Mouse (Mus musculus) brain, embryonic 18.5 days (tissue): Measurements from ENCODE around the gene Pde9a.
"Not testable (repeated sequence)": the region's sequence is repeated elsewhere in the genome, so short reads cannot be mapped to it uniquely, and the experiment has no call there.

Experiments
- DNase-seq: peaks from one replicate; pipeline ENCODE4 v3.0.0-alpha.2; 2012; ENCODE audit warnings: low read depth, low spot score

Gene Pde9a

DNA sequence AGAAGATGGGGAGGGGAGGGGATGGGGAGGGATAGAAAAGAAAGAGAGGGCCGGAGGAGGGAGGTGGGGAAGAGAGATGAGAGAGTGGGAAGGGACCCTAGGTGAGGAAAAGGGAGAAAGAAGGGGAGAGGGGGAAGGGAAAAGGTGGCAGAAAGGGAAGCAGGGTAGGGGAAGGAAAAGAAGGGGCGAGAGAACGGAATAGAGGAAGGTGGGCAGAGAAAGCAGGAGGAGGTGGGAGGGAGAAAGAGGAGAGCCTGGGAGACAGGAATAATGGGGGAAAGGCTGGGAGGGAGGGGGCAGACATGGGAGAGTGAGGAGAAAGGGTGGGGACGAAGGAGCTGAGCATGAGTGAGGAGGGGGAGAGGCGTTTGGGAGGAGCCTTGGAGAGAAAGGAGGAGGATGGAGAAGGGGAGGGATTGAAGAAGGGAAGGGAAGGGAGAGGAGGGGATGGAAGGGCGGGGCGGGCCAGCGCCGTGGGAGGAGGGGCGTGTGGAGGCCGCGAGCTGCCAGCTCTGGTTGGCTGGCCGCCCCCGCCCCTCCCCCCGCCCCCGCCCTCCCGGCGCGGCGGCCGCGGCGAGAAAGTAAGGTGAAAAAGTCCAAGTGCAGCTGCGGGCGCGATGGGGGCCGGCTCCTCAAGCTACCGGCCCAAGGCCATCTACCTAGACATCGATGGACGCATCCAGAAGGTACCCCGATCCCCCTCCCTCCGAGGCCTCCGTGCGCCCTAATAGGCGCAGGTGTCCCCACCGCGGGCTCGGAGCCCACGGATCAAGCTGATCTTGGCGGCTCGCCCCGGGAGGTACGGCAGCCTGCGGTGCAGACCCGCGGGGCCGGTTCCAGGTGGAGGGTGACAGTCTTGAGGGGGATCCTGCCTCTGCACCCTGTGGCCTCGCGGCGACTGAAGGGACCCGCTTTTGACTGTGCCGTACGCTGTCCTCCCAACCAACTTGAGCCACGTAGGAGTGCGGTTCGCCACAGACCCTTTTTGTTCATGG is at the start of gene Pde9a:
Pde9a (plus strand) TSS at position 540 of the 995 bp plus-strand sequence.
- DNase-seq: peak; percentile 89

- no peak for DNase-seq
Observed at GRCm38 (mm10) chr17:31339769-31340168, 46.2 kb upstream of the Pde9a start.

- no peak for DNase-seq
Observed at GRCm38 (mm10) chr17:31342191-31342590, 43.8 kb upstream of the Pde9a start.

GRCm38 (mm10) chr17:31344172-31344801 is 41.7 kb upstream of the Pde9a start:
- no peak for DNase-seq

DNA sequence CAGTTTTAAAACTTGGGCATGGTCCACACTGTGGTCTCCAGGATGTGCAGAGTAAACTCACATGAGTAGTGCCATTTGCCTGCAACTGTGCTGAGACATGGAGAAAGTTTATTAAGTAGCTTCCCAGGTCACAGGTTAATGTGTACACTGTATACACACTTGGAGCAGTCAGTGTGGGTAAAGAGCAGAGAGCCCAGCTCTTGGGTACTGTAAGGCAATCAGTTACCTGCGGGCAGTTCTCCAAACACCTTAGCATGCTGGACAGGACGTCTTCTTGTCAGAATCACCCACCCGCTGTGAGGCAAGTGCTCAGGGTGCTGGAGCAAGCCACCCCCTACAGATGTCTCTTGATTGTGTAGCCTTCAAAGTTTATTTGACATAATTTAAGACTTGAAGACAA is 41.2 kb upstream of the Pde9a start:
- no peak for DNase-seq

DNA sequence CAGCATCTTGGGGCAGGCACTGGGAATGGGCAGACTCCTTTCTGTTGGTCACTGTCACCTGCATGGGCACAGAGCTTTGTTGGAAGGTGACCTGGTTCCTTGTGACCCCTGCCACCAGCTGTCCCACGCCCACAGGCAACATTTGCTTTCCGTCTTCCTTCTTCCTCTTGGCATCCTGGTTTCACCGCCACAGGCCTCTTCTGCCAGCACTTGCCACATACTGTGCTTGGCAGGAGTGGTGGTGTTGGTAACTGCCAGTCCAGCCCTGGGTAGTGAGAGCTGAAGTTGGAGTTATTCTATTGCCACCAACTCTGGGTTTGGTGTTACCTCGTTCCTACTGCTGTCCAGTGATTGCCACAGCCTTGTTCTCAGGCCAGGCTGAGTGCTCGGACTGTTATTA is 37.9 kb upstream of the Pde9a start:
- DNase-seq: no peak

- no peak for DNase-seq
Observed at GRCm38 (mm10) chr17:31349388-31349787, 36.6 kb upstream of the Pde9a start.

DNA sequence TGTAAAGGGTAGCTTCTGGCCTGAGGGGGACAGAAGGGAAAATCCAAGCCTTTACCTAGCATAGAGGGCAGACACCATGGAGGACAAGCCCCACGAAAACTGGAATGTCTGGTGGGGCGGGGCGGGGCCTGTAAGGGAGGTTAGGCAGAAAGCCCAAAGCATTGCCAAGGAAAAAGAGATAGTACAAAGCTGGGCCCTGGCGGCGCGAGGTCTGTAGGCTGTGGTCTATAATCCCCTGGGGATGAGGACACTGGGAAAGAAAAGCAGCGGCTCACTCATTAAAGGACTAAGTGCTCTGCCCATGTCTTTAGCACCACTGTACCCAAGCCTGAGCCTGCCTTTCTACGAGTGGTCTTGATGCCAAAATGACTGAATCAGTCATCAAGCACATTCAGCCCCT is 34.0 kb upstream of the Pde9a start:
- no peak for DNase-seq

DNA sequence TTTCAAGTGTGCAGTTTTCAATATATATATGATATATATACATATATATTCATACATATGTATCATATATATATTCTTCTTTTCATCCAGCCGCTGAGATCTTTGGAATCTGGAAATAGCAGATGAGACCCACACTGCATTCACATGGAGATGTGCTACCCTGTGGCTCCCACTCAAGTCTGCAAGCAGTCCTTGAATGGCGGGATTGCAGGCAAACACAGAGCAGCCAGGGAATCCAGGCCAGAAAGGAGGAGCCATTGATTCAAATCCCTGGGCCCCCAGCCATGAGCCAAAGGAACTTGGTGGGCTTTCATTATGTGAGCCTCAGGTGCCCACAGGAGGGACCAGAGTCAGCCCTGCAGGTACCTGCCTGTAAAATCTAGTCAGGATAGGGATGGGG is 32.8 kb upstream of the Pde9a start:
- DNase-seq: no peak

DNA sequence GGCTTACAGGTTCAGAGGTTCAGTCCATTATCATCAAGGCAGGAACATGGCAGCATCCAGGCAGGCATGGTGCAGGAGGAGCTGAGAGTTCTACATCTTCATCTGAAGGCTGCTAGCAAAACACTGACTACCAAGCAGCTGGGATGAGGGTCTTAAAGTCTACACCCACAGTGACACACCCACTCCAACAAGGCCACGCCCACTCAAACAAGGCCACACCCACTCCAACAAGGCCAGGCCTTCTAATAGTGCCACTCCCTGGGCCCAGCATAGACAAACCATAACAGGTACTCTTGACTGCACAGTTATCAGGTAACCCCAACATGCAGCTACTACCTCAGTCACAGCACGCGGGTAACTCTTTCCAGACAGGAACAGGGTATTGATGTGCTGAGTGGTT is 31.3 kb upstream of the Pde9a start:
- not testable (repeated sequence) for DNase-seq

DNA sequence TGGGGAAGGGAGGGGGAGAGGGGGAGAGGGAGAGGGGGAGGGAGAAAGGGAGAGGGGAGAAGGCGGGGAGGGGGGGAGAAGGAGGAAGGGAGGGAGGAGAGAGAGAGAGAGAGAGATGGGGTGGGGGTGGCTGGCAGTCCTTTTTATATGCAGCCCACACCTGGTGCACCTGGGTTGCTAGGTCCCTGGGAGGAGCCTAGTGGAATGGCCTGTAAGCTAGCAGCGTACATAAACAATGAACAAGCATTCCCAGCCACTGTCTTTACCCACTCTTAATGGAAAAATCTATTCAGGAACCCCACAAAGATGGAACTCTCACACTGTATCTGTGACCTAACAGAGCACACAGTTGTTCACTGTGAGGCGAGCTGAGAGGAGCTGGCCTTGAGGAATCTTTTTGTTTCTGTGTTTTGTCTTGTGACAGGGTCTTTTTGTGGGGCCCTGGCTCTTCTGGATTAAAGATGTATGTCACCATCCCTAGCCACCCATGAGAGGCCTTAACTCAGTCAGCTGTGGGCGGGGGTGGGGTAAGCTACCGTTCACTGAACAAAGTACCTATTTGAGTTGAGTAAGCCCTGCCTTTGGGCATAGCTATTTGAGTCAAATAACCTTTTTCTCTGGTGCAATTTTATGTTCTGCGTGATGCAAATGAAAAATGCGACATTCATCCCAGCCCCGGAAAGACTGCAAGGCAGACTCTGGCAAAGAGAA is 30.1 kb upstream of the Pde9a start:
- no peak for DNase-seq

DNA sequence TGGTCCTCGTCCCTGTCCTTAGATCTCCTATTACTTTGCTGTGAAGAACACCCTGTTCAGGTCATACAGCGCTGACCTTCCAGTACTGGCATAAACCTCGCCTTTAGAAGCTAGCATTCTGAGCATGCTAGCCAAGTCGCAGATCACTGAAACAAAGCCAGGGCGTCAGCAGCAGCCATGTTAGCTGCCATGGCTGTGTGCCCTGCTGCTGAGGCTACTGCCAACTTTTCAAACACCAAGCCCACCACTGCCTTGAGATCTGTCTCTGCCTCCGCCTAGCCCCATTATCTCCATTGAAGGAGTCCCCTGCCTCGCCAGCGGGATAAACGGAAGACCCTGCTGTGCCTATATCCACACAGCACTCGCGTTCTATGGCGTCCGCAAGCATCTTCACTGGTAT is 25.4 kb upstream of the Pde9a start:
- no peak for DNase-seq

- no peak for DNase-seq
Observed at GRCm38 (mm10) chr17:31365586-31366166, 20.3 kb upstream of the Pde9a start.

DNA sequence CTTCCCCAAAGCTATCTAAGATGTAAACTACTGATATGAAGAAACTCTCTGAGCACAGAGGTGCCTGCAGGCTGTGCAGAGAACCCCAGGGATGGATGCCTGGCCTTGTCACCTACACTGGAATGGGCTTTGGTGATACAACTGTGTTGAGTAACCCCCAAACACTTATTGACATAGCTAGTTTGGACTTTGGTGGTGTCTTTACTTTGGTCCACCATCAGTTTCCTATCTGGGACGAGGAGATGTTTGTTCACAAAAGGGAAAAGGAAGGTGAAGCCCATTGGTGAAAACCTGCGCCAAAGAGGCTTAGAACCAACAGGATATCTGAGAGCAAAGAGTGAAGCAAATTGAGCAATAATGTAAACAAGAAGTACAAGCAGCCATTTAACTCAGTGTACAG is 15.8 kb upstream of the Pde9a start:
- no peak for DNase-seq

GRCm38 (mm10) chr17:31370931-31371330 is 15.1 kb upstream of the Pde9a start:
- DNase-seq: no peak

GRCm38 (mm10) chr17:31377961-31378360 is 8.0 kb upstream of the Pde9a start:
- DNase-seq: no peak

DNA sequence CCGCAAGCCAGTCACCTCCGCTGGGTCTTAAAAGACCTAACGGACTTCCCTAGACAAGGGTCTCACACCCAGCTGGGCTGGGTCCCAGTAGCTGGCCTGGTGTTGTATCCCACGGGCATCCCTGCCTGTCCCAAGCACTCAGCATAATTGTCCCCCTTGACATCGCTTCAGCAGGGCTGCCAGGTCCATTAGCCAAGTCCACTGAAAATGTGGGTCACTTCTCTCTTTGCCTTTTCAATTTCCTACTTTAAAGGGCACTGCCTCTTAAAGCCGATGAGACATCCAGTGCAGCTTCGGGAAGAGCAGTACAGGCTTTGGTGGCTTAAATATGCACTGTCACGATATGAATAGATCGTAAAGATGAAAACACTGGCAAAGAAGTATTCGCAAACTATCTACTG is 7.6 kb upstream of the Pde9a start:
- no peak for DNase-seq

DNA sequence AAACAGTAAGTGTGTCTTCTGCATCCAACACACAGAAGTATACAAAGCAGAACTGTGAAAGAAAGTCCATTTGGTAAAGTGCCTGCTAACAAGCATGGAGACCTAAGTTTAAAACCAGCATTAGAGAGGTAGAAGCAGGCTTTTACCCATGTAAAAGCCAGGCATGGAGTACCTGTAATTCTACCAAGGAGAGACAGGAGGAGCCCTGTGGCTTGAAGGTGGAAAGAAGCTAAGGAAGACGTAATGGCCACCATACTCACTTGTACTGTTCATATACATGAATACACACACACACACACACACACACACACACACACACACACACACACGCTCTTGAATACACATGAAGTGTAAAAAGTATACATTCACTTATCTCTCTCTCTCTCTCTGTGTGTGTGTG is 6.9 kb upstream of the Pde9a start:
- no peak for DNase-seq

- no peak for DNase-seq
Observed at GRCm38 (mm10) chr17:31379863-31380262, 6.1 kb upstream of the Pde9a start.

GRCm38 (mm10) chr17:31383320-31383719 is 2.7 kb upstream of the Pde9a start:
- no peak for DNase-seq

- no peak for DNase-seq
Observed at GRCm38 (mm10) chr17:31384968-31385627, 912 bp upstream of the Pde9a start.
